Mouse (Mus musculus): ENCODE measurements around the gene Zfp553.

DNA sequence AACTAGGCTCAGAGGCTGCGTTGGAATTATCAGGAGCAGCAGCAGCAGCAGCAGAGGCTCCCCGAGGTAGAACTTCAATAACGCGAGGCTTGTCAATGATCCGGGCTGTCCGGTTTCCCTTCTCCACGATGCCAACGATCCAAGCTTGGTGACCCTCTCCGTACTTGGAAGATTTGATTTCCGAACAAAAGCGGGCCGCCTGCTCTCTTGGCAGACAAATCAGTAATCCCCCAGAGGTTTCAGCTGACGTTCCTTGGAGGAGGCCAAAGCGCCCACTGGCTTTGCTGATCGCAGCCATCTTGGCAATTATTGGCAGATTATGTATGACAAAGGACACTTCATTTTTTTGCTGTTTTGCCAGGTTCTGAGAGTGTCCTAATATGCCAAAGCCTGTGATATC is 39.7 kb downstream of the Zfp553 start:
- no peak for TF ChIP-seq EP300 (IDR thresholded peaks at IDR 0.05; ENCODE audit: insufficient read depth, low read depth, low read length)
- no peak for TF ChIP-seq CTCF (IDR thresholded peaks at IDR 0.05; ENCODE audit: low read depth, low read length)
- no peak for TF ChIP-seq POLR2A (IDR thresholded peaks at IDR 0.05; ENCODE audit: insufficient read depth, low read length)

Measured in ES-Bruce4 (cell line).